Mouse (Mus musculus): Measurements from ENCODE around the gene Mtrr.

Mtrr gene

DNA sequence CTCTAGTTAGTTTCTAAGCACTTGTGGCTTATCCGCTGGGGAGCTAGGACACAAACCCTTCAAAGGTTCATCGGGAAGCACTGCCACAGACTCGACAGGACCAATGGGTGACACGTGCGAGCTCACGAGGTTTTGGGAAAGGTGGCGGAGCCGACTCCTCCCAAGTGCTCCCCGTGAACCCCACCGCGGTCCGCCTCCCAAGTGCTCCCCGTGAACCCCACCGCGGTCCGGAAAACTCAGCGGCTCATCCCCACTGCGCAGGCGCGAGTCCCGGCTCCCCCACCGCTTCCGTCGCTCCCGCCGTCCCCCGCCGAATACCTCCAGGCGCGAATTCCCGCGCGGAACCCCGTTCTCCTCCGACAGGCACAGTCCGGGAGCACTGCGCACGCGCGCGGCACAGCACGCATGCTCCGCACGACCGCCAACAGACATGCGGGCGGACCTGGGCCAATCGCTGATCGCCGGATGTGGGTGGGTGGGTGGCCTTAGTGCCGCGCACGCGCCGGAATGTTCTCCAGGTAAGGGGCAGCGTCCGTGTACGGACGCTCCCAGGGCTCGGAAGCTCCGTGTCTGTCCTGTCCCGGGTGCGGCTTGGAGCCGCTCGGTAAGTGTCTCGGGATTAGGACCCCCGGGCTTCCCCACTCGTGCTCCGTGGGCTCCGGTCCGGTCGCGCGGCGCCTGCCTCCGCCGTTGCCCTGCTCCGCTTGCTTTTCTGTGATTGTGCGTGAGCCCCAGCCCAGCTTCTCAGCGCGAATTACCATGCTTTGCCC, at the start of gene Mtrr, which contains the start of gene Fastkd3:
Gene Mtrr (minus strand): TSS at position 403 of the 770 bp plus-strand sequence.
Gene Fastkd3 (plus strand): TSS at position 488 of the 770 bp plus-strand sequence.
- peak; percentile 99 for DNase-seq

DNA sequence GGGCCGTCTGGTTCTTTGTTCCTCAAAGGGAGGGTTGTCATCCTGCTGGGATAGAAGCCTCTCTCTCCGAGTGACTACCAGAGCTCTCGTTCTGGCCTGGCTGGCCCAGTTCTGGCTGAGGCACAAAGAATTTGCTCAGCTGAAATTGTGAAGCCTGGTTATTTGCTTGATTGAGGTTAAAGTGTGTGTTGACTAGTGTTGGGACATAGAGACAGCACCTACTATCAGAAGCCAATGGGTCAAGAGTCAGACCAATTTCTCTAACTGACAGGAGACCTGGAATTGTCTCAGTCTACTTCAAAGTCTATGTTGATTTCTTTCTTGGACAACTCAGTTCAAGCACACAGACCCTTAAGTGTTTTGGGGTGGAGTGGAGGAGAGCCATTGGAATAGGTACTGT, 45.1 kb upstream of the Mtrr start:
- no peak for DNase-seq

DNA sequence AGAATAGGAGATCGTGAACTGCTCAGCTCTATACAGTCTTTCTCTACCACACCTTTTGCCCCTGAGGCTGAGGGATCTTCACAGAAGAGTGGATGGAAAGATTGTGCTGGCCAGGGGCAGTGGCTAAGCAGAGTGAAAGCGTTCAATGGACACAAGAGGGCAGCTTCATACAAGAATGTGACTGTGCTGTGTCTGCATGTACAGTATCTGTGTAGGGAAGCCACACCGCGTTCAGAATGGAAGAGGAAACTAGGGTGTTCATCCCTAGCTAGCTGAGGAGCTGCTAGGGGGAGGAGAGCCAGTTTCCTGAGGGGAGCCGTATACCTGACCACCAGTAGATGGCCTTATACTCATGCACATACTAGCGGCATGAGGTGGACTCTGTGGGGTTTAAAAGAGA, 40.8 kb upstream of the Mtrr start:
- no peak for DNase-seq

DNA sequence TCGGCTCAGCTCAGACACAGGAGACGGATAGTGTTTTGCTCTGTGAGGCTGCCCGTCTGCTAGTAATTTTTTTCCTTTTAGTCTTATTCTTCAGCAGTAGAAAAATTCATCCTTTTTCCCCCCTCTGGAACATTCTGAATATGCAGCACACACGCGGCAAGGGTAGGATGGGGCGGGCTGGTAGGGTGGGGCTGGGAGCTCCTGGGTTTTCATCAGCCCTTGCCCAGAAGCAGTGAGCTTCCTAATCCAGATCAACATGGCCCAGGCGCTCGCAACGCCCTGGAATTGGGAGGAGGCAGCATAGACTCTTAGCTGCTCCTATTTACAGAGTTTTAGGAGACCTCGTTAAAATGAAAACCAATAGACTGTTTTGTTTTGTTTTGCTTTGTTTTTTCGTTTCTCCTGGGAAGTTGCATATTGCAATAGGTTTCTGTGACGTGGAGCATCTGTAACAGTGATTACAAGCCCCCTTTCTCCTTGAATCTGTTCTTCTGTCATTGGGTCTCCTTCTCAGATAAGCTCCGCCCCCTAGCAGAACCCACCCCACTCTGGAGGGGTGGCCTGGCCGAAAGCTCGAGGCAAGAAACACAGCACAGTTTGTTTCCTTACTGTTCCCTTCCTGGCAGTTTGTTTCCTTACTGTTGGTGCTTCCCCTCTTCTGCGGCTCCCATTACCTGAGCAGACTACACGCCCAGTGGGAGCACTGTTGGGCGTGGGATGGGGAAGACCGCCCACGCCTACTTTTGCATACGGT, 25.9 kb upstream of the Mtrr start:
- DNase-seq = no peak

DNA sequence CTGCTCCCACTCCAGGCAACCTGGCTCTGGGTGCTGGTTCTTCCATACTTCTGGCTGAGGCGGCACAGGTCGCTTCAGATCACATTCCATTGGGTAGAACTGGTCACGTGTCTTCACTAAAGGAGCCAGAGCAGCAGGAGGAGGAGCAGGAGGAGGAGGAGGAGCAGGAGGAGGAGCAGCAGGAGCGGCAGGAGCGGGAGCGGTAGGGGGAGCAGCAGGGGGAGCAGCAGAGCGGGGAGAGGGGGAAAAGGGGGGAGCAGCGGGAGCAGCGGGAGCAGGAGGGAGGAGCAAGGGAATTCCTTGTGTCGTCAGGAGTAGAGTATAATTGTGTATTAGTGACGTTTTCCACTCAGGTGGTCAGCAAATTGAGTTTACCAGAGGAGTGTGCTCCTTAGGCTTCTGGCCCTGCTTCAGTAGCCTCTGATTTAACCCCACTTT, 23.8 kb upstream of the Mtrr start:
- peak; percentile 50 for DNase-seq

DNA sequence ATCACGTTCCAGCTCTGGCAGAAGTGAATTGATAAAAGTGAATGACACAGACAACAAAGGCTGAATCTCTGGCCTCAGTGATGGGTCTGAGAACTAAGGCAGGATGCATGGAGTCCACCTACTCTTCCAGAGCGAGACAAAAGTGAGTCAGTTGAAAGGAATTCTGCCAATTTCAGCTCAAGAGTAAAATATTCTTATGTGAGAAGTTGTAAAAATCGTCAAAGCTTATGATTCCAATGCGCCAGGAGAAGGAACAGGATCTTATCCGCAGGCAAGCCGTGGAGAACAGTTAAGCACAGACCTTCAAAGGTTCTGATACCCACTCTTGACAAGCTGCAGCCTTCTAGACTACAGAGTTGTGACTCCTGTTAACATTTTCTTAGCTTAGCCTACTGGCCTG, 21.1 kb upstream of the Mtrr start:
- no peak for DNase-seq

DNA sequence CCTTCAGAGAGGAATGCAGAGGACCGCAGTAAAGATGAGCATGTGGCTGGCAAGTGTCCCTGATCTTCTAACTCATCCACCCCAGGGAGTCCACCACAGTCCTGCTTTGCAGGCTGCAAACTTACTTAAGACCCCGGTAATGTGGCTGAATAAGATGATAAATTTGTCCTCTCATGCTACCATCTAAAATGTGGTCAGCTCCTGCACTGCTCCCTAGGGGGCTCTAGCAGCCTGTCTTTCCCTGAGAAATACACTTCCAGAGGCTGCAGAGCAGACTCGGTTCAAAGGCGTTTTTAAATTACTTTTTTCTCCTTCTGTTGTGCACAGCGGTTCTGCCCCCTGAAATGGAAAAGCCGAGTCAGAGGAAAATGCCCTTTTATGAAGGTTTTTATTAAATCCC, 19.2 kb upstream of the Mtrr start:
- DNase-seq = peak; percentile 36

DNA sequence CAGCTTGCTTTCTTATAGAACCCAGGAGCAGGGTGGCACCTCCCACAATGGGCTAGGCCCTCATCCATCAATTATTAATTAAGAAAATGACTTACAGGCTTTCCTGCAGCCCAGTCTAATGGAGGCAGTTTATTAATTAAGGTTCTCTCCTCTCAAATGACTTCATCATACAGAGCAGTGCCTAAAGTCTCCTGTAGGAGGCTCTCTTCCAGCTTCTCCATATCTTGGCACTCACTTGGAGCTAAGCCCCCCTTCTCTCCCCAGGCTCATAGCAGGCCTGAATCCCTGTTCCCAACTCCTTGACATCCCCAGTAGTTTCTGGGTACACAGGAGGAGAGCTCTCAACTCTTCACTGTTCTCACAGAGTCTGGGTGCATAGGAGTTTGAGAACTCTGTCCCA, 17.0 kb upstream of the Mtrr start:
- DNase-seq = no peak

DNA sequence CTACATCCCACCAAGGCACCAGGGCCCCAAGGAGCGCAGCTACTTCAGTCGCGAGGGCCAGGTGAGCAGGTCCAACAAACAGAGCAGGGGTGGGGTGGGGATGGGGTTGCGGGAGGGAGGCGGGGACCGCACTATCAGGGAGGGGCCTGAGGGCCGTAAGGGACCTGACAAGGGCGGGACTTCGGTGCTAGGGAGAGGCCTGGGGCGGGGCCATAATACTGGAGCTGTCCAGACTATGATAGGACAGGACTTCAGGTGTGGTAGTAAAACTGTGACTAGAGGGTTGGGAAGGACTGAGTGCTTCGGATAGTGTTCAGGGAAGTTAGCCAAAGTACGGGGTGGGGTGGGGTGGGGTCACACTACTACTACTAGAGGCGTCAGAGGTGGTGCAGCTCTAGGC, 15.7 kb upstream of the Mtrr start:
- peak; percentile 19 for DNase-seq

DNA sequence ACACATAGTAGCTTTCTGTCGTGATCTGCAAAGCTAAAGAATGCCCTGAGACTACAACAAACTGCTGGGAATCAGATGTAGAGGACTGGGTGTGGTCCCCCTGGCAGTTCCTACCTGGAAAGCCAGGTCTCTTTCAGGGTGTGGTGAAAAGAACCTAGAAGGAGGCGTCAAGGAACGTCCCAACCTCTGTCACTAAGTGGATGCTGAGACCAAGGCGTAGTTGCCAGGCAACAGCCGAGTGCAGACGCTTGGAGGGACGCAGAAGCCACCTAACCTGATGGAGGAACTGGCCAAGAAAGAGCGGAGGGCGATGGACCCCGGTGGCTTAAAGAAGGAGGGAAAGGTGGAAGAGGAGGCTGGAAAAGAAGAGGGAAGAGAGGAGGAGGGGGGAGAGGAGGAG, 15.2 kb upstream of the Mtrr start, which contains the start of gene 1700001L19Rik:
Gene 1700001L19Rik (plus strand): TSS at position 223 of the 400 bp plus-strand sequence.
- DNase-seq = no peak

DNA sequence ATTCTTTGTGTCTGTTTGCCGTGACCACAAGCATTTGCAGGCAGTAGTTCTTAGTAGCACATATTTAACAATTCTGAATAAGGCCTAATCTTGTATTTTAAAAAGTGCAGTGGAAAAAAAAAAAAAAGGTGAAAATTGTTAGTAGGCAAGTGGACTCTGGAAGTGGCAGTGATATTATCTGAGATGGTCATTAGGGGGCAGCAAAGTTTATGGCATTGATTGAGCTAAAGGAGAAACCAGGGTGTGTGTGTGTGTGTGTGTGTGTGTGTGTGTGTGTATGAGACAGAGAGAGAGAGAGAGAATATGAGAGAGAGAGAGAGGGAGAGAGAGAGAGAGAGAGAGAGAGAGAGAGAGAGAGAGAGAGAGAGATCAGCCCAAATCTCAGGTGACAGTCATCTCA, 11.8 kb upstream of the Mtrr start:
- no peak for DNase-seq

DNA sequence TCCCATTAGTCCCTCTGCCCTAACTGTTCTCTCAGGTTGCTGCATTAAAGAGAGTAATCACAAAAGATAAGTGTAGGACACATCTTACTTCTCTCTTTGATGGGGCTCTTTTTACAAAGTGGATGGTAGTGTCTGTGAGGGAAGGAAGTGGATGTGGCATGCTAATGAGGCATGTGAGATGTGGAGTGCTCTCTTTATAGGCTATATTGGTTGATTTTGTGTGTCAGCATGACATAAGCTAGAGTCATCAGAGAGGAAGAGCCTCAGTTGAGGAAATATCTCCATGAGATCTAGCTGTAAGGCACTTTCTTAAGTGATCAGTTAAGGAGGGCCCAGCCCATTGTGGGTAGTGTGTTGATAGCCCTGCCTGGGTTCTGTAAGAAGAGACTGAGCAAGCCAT, 6.4 kb upstream of the Mtrr start:
- DNase-seq = no peak

DNA sequence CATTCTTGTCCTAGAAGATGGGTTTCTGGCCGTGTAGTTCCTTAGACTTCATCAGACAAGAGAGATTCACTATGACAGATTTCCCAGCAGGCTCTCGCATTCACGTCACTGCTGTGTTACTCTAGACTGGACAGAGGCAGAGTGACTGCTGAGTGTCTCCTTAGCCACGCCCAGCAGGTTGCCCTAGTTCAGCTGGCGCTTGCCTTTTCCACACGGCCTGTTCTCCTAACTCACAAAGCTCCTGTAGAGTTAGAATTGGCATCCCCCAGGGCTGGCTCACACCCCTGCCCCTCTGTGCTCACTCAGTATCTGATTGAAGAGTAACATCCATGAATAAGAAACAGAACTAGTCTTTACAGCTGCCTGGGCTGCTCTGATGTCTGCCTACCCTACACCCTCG, 3.5 kb upstream of the Mtrr start:
- DNase-seq = no peak

DNA sequence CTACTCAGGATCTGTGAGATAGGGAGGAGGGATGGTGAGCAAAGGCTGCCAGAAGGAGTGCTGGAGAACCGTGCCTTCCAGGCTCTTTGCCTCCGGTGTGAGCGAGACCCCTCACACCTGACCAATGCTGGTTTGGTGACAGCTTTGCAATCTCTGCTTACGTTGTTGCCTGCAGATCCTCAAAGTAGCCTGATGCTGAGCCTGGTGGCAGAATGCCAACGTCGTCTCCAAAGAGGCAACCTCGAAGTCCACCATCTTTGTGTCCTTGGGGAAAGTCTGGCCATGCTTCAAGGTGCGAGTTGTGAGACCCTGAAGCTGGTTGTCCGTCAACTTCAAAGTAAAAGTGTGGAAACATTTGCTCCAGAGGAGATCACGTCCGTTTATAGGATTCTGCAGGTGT, 2.0 kb upstream of the Mtrr start:
- DNase-seq = no peak

DNA sequence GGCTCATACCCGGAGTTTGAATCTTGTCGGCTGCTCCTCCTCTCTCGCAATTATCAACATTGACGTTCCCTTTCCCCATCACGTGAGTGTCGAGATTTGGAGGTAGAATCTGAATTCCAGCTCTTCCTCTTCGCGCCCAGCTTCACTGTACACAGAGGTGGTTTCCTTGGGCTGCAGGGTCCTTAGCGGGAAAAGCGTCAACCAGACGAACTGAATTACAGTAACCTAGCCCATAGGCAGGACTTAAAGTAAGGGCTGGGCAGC, 500 bp upstream of the Mtrr start:
- no peak for DNase-seq

DNA sequence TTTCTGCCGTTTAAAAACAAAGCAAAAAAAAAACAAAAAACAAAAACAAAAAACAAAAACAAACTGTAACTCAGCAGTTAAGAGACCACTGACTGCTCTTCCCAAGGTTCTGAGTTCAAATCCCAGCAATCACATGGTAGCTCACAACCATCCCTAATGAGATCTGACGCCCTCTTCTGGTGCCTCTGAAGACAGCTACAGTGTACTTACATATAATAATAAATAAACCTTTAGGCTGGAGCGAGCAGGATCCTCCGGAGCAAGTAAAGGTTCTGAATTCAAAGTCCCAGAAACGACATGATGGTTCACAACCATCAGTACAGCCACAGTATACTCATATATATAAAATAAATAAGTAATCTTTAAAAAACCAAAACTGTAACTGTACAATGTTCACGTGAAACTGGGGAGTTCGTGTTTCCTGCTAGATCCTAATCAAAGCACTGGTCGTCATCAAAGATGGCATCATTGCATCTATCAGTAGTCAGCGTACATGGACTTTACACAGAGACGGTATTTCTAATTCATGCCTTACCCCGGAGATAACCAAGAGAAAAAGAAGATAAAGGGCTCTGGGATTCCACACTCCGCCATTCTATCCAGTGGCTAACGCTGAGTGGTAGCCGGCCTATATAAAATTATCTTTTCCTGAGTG, 736 bp downstream of the Mtrr start:
- no peak for DNase-seq

DNA sequence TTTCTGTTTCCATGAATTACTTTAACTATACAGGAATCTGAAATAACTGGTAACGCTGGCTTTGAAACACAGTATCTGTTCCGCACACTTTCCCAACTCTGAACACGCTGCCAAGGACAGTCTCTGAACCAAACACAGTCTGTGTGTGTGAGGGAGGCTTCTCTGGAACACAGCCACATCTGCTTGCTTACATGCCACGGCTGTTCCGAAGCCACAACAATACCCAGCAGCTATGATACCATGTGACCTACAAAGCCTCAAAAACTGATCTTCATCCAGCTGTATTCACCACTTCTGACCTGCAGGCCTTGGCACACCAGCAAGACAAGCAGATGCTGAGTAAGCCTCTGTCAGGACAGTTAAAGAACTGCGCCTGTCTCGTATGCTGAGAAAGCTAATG, 4.0 kb downstream of the Mtrr start:
- DNase-seq = peak; percentile 13

DNA sequence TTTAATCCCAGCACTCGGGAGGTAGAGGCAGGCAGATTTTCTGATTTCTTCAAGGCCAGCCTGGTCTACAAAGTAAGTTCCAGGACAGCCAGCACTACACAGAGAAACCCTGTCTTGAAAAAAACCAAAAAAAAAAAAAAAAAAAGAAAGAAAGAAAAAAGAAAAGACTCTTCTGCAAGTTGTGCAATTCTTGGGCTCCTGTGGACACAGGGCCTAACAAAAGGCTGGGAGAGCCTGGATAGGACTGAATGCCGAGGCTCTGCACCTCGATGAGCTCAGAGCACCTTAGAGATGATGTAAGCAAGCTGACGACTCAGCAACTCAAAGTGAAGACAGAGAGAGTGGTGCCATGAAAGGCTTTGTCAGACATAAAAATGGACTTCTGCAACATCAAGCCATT, 7.6 kb downstream of the Mtrr start:
- no peak for DNase-seq

DNA sequence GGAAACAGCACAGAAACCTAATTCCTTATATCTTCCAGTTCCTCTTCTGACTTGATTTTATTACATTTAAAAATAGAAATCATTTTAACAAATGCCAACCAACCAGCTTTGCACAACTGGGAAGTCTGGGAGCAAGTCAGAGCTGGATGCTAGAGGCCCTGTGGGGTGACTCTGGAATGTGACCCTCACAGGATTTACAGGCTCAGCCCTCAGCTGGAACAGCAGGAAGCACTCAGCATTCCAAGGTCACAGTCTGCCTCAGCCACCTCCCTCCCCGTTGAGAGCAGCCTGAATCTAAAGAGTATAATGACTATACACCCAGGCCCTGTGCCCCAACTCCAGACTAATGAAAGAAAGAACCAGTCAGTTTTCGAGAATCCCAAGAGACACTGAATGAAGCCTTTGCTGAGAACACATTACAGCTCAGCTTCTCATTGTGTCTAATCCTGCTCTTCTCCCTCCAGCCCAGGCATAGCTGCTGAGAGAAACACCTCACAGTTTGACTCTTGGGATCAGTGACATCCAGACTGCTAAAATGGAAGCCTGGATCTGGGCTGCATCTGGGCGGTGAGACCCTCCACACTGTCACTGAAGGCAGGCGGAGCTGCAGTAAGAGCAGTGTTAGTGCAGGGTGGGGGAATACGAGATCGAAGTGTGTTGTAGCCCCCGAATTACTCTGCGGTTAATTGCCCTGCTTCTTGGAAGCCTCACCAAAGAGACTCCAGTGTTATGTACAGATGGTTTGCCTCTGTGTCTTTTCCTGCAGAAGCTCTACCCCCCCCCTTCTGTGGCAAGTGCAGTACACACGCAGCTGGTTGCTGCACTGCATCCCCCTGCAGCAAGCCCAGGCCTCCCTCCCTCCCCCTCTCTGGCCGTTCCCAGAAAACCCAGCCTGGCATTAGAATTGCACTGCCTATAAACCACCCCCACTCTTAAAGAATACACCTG, 8.7 kb downstream of the Mtrr start:
- peak; percentile 81 for DNase-seq

DNA sequence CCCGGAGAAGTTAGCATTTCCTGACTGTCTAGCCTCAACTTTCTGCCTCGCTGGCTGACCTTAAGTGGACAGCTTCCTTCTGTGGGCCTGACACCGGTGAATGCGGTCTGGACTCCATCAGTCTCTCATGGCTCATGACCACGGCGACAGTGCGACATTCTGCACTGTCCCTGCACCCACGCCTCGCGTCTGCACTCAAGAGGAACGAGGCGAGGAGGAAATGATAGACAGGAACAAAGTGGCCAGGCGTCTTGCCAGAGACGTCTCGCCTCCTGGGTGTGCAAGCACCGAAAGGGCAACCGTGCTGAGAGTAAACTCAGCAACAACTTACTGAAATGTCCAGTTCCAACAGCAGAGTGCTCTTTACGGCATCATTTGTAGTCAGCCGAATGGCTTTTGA, 9.7 kb downstream of the Mtrr start:
- DNase-seq = peak; percentile 14

DNA sequence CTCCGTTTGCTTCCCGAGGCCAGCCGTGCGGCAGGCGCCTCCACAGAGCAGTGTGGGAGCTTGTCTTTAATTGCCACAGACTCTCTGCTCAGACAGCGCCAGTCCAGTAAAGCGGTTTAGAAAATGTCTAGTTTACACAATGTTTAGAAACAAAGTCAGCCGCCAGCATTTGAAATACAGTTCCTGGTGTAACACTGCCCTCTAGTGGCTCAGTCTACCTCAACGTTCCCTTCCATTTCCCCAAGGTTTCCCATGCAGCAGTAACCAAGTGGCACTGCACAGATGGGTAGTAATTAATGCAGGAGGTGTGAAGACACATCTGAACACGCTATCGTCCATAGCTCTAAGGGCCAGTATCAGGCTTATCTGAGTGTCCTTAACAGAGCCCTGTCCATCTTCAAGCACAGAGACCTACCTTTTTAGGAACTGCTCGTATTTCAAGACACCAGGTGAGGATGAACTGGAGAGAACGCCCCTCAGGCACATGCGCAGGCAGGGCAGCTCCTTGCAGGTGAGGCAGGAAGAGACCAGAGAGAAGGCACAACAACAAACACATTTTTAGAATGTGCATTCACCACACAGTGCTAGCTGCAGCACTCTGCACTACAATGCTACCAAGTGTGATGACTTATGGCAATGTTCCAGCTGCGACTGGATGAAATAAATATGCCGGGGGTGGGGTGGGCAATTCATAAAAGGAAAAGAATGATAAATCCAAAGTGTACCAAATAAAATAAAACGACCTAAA, 12.2 kb downstream of the Mtrr start:
- peak; percentile 67 for DNase-seq

DNA sequence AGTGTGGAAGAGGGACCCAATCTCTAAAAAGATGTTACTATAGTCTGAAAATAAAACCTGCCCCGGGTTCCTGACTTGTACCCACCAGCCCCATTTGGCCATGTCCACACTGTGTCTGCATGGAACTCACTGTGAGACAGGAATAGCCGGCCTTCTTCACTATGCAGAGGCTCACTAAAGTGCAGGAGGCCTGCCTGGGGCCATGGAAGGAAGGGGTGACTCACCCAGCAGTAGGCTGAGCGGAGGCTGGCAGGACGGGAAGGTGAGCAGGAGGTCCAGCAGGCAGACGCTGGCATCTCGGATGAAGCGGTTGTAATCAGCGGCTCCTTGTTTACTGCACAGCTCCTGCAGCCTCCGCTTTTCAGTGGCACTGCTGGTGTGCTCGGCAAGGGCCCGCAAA, 13.4 kb downstream of the Mtrr start:
- DNase-seq = no peak

Data from kidney, postnatal 14 days (tissue).